Comparison of ENCODE assay signal across 14 mouse cellular contexts in the genomic region with DNA sequence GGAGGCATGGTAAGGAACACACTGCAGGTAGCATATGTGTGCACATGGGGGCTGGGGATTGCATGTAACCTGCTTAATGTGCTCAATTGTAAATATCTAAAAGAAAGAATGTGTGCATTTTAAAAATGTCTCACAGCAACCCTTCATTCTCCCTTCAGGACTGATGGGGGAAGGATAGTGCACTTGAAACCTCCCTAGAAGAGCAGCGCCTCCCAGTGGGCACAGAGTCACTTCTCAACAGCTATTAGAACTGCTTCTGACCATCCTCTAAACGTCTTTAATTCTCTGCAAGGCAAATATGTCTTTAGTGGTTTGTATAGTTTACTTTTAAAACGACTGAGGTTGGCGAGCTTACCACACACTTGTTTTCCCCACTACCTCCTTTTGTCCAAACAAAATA.
DNase-seq lines count a peak whose midpoint lies in the region; ATAC-seq and TF ChIP-seq lines count a peak whose summit lies in the region.
"Had no signal": no experiment of that assay in that cellular context is flagged by ENCODE, and none has a peak within 500 bp of the region (broad histone marks: within the 10 kb centered on the region; RNA-seq: fewer than 3 reads in every experiment).

No protein-coding gene starts in this region.

- H3K9ac ChIP-seq in liver, embryonic 11.5 days (ENCODE audit: low read depth, low read length), result no peak overlapping the region
- H3K9ac ChIP-seq in CH12.LX (ENCODE audit: insufficient read depth, low read depth), result no peak overlapping the region
- H3K9ac ChIP-seq in neural tube, embryonic 15.5 days (replicated peaks), result no peak overlapping the region
- H3K9ac ChIP-seq: hindbrain, embryonic 15.5 days; liver, embryonic 15.5 days; midbrain, embryonic 12.5 days had no signal

- CTCF ChIA-PET in Patski (lab: Charles Lee), result no interaction called here

- no peaks in the 10 kb centered on the region for H3K9me3 ChIP-seq in liver, embryonic 11.5 days (ENCODE audit: control insufficient read depth, low read length)
- H3K9me3 ChIP-seq in CH12.LX (replicated peaks; ENCODE audit: low read length), result no peaks in the 10 kb centered on the region
- no peaks in the 10 kb centered on the region for H3K9me3 ChIP-seq in neural tube, embryonic 15.5 days (replicated peaks)
- H3K9me3 ChIP-seq: heart, embryonic 10.5 days; hindbrain, embryonic 15.5 days; liver, embryonic 15.5 days; midbrain, embryonic 12.5 days had no signal

- in situ Hi-C loops in CH12.LX (cut with MboI; ENCODE audit: low pct_ligation_motif_present, low pct_unique_long_range_greater_than_20kb, low sequenced_read_pairs) (no loop called here), Patski (cut with MboI; ENCODE audit: low pct_unique_long_range_greater_than_20kb) (no loop called here)

- no peaks in the 10 kb centered on the region for H3K4me1 ChIP-seq in liver, embryonic 11.5 days (replicated peaks; ENCODE audit: control insufficient read depth, insufficient read depth, low read length)
- H3K4me1 ChIP-seq in CH12.LX (ENCODE audit: control insufficient read depth in 1 of 2, insufficient read depth in 2 of 2), result peaks cover 0 to 8% of the 10 kb centered on the region in 2 experiments; a peak in 1 of 4 replicates
- no peaks in the 10 kb centered on the region for H3K4me1 ChIP-seq in neural tube, embryonic 15.5 days
- H3K4me1 ChIP-seq: heart, embryonic 10.5 days; hindbrain, embryonic 15.5 days; liver, embryonic 15.5 days; midbrain, embryonic 12.5 days had no signal

- TF ChIP-seq RAD21 in CH12.LX (IDR thresholded peaks at IDR 0.05; ENCODE audit: low read depth, low read length), result peak; percentile 42

- H3K79me2 ChIP-seq in CH12.LX (replicated peaks; ENCODE audit: control insufficient read depth, extremely low read depth, insufficient read depth, poor library complexity, severe bottlenecking), result no peaks in the 10 kb centered on the region

- WGBS in liver, embryonic 11.5 days, result 38% methylated on average over 4 of the region's 4 CpGs
- 45% methylated on average over 4 of the region's 4 CpGs for WGBS in neural tube, embryonic 15.5 days

- ATAC-seq in liver, embryonic 11.5 days (replicated peaks; ENCODE audit: low FRiP score), result no peak
- no peak for ATAC-seq in Patski
- no peak for ATAC-seq in neural tube, embryonic 15.5 days (ENCODE audit: low FRiP score)

- peak; percentile 34 for DNase-seq in heart, adult 11 months
- no peak for DNase-seq in heart, adult 9 months (ENCODE audit: low spot score in 2 of 2)
- DNase-seq in liver, result peak; percentile 4
- no peak for DNase-seq in liver, embryonic 11.5 days (ENCODE audit: low spot score)
- peak; percentile 24 for DNase-seq in CH12.LX (ENCODE audit: extremely low read depth)
- DNase-seq in Patski (ENCODE audit: low read depth, low spot score), result no peak
- no peak for DNase-seq in gastrocnemius, postnatal 25 days
- DNase-seq: adrenal gland, adult 2 months; cerebellum, adult 8-10 months had no signal

- H3K4me2 ChIP-seq in liver, embryonic 11.5 days, result no peak overlapping the region
- no peak overlapping the region for H3K4me2 ChIP-seq in CH12.LX (ENCODE audit: insufficient read depth, low read depth, poor library complexity, severe bottlenecking)
- H3K4me2 ChIP-seq in neural tube, embryonic 15.5 days, result no peak overlapping the region
- H3K4me2 ChIP-seq: hindbrain, embryonic 15.5 days; liver, embryonic 15.5 days; midbrain, embryonic 12.5 days had no signal

- no peak for TF ChIP-seq POLR2A in CH12.LX (IDR thresholded peaks at IDR 0.05; ENCODE audit: low read depth, low read length)

- TF ChIP-seq CTCF in CH12.LX (conservative IDR thresholded peaks at IDR 0.05 in 1 of 2, IDR thresholded peaks at IDR 0.05 in 1 of 2; ENCODE audit: low read depth in 2 of 2, low read length in 2 of 2) (peak in 1 of 2 experiments; percentile 56; a peak in 2 of 4 replicates), Patski (IDR thresholded peaks at IDR 0.05) (peak; percentile 33)

- dilution Hi-C loops in CH12.LX (cut with MboI; ENCODE audit: extremely low pct_ligation_motif_present, extremely low pct_unique_long_range_greater_than_20kb, low sequenced_read_pairs), result no loop called here

- H3K36me3 ChIP-seq in liver, embryonic 11.5 days (ENCODE audit: control insufficient read depth, insufficient read depth, low read length), result no peaks in the 10 kb centered on the region
- no peaks in the 10 kb centered on the region for H3K36me3 ChIP-seq in CH12.LX (replicated peaks in 1 of 2; ENCODE audit: control insufficient read depth in 1 of 2, insufficient read depth in 1 of 2, low read length in 1 of 2)
- H3K36me3 ChIP-seq in neural tube, embryonic 15.5 days, result no peaks in the 10 kb centered on the region
- H3K36me3 ChIP-seq: heart, embryonic 10.5 days; hindbrain, embryonic 15.5 days; liver, embryonic 15.5 days; midbrain, embryonic 12.5 days had no signal

- H3K4me3 ChIP-seq in liver, embryonic 11.5 days (ENCODE audit: low read depth, low read length), result no peak overlapping the region
- H3K4me3 ChIP-seq in CH12.LX (replicated peaks in 1 of 3; ENCODE audit: low read depth in 2 of 3, low read length in 2 of 3, poor library complexity in 1 of 3), result no peak overlapping the region
- H3K4me3 ChIP-seq in neural tube, embryonic 15.5 days (replicated peaks), result no peak overlapping the region
- H3K4me3 ChIP-seq: heart, embryonic 10.5 days; hindbrain, embryonic 15.5 days; liver, embryonic 15.5 days; midbrain, embryonic 12.5 days had no signal

- H3K27me3 ChIP-seq in liver, embryonic 11.5 days (replicated peaks; ENCODE audit: control insufficient read depth, insufficient read depth, low read length), result no peaks in the 10 kb centered on the region
- H3K27me3 ChIP-seq in CH12.LX (replicated peaks), result no peaks in the 10 kb centered on the region
- no peaks in the 10 kb centered on the region for H3K27me3 ChIP-seq in Patski
- H3K27me3 ChIP-seq in neural tube, embryonic 15.5 days (replicated peaks), result no peaks in the 10 kb centered on the region
- H3K27me3 ChIP-seq: hindbrain, embryonic 15.5 days; liver, embryonic 15.5 days; midbrain, embryonic 12.5 days had no signal

- POLR2A ChIA-PET in Patski (lab: Charles Lee), result no interaction called here

- TF ChIP-seq EP300 in CH12.LX (IDR thresholded peaks at IDR 0.05; ENCODE audit: low read length), result no peak

- no peak overlapping the region for H3K27ac ChIP-seq in liver, embryonic 11.5 days (ENCODE audit: low read depth, low read length)
- no peak overlapping the region for H3K27ac ChIP-seq in CH12.LX (ENCODE audit: insufficient read depth, low read depth)
- no peak overlapping the region for H3K27ac ChIP-seq in neural tube, embryonic 15.5 days (replicated peaks)
- H3K27ac ChIP-seq: heart, embryonic 10.5 days; hindbrain, embryonic 15.5 days; liver, embryonic 15.5 days; midbrain, embryonic 12.5 days had no signal

TF ChIP-seq in CH12.LX, 34 proteins besides CTCF, POLR2A, EP300 and RAD21:
- peak; percentile 43 for TF ChIP-seq SMC3 (IDR thresholded peaks at IDR 0.05; ENCODE audit: low read depth, low read length)
- TF ChIP-seq BHLHE40 (IDR thresholded peaks at IDR 0.05; ENCODE audit: low read depth, low read length), result no peak

Comparison
In these comparisons a context has a peak if more than half of its experiments do, and no peak if none do; other contexts are left out.
1. DNase-seq: peak in heart, adult 11 months (single experiment), liver (single experiment) and CH12.LX (single experiment); none in heart, adult 9 months (0 of 2), liver, embryonic 11.5 days (single experiment), Patski (single experiment) and gastrocnemius, postnatal 25 days (single experiment).